Mouse (Mus musculus) forebrain, embryonic 15.5 days (tissue): ENCODE data around the gene Itpka. TPM values are rescaled to one million over a fixed set of nuclear protein-coding genes. Genes with fewer than 3 reads are reported as not detected.

Experiments used
- ATAC-seq: fragments of 200-750 bp; cut with Nextera tagmentation; replicated peaks from 2 replicates; pipeline ENCODE4 v1.8.0; 2017; ENCODE audit warnings: mild to moderate bottlenecking, moderate TSS enrichment, moderate library complexity
- H3K27ac ChIP-seq: fragments of 300-500 bp; sonication (generic); replicated peaks from 2 replicates; pipeline ENCODE4 v1.5.1; 2015; ENCODE audit warnings: mild to moderate bottlenecking, inconsistent platforms
- H3K27me3 ChIP-seq: fragments of 300-500 bp; sonication (generic); 2 replicates; pipeline ENCODE4 v1.6.1; 2015; ENCODE audit warnings: inconsistent platforms
- H3K36me3 ChIP-seq: fragments of 300-500 bp; sonication (generic); 2 replicates; pipeline ENCODE4 v1.6.1; 2015; ENCODE audit warnings: mild to moderate bottlenecking, inconsistent platforms
- H3K4me1 ChIP-seq: fragments of 300-500 bp; sonication (generic); 2 replicates; pipeline ENCODE4 v1.6.1; 2015; ENCODE audit warnings: inconsistent platforms
- H3K4me2 ChIP-seq: fragments of 300-500 bp; sonication (generic); replicated peaks from 2 replicates; pipeline ENCODE4 v1.6.1; 2015; ENCODE audit warnings: mild to moderate bottlenecking, inconsistent platforms
- H3K4me3 ChIP-seq: fragments of 300-500 bp; sonication (generic); 2 replicates; pipeline ENCODE4 v1.5.1; 2015; ENCODE audit warnings: mild to moderate bottlenecking, inconsistent platforms
- H3K9ac ChIP-seq: fragments of 300-500 bp; sonication (generic); replicated peaks from 2 replicates; pipeline ENCODE4 v1.6.1; 2015; ENCODE audit warnings: mild to moderate bottlenecking, inconsistent platforms
- H3K9me3 ChIP-seq: fragments of 300-500 bp; sonication (generic); 2 replicates; pipeline ENCODE4 v1.6.1; 2016; ENCODE audit warnings: inconsistent platforms
- WGBS: fragments of 180-500 bp; shearing (Covaris S2); methylation state at CpG from one replicate; pipeline ENCODE4 v1.1.7; 2015; ENCODE audit warnings: mixed read lengths; 5-methylcytosine and 5-hydroxymethylcytosine counted together
- polyA plus RNA-seq: library from polyadenylated mRNA; unstranded; fragments of >200 nt; fragmentation: Nextera tagmentation; extraction: Ambion mirVana; gene quantifications from 2 replicates; pipeline ENCODE4 v1.2.1, GENCODE M21; 2015

Gene Itpka
- polyA plus RNA-seq, 1 experiment from 2014 or later = 1.3 TPM

DNA sequence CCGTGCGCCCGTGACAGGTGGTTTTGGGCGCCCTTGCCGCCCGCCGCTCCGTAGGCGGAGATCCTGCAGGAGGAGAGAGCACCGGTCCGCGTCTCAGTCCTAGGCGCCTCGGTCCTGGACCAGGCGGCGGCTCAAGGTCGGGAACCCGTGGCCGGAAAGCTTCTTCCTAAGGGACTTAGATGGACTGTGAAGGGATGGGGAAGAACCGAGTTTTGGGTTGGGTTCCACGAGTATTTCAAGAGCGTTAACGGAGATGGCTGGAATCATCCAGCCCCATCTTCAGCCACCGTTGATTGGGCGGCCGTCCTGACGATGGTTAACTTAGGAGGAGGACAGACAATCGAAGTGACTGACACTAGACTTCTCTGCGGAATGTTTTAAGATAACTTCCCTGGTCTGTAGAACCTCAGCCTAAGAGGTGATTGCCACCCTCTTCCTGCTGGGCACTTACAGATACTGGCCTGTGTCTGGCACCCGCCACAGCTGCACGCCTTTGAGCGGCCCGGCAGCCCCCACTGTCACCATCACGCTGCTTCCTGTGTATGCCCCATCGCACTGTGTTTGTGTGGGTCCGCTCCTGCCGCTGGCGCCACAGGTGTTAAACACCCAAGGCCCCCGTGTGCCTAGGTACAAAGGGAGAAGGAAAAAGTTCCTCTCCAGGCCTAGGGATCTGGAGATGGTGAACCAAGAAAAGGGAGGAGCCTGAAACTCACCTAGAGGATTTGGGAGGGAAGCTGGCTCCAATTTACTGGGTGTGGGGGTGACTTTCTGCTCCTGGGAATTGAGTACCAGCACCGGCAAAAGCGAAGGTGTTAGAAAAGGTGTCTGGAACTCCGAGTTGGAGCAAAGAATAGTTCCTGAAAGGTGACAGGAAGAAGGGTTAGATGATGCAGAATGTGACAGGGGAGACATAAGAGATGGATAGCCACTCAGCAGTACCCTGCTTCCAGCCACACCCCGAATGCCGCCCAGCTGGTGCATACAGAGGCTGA, 17.0 kb downstream of the Itpka start:
- peak overlapping the region; percentile 57 for H3K9ac ChIP-seq
- peak; percentile 42; the same call in 1 of the 2 replicates for ATAC-seq
- peaks cover 43% of the 10 kb centered on the region for H3K27me3 ChIP-seq

DNA sequence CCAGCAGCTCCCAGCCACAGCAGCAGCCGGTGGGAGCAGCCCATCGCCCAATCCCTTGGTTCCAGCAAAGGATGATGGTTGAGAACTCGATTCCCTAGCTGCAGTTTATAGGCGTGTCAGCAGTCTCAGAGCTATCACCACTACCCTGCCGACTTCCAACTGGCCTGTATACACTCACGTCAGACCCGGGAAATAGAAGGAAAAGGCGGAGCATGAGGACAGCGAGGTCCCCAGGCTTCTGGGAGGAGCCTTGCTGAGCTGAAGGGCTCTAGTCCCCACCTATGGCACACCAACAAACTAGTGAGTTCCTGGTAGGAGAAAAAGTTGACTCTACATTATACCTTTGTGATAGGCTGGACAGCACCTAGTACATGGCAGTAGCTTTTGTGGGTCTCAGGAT, 18.1 kb downstream of the Itpka start, which contains the start of gene Ltk:
Gene Ltk (minus strand): TSS at position 181 of the 400 bp plus-strand sequence.
- peaks cover 10% of the 10 kb centered on the region for H3K36me3 ChIP-seq
- H3K27ac ChIP-seq = no peak within 1 kb of the TSS
- peak within 1 kb of the TSS; percentile 100; the same call in 1 of the 2 replicates for H3K4me2 ChIP-seq
- no peak within 1 kb of the TSS for H3K9ac ChIP-seq
- ATAC-seq = no peak
- H3K4me1 ChIP-seq = peaks cover 16% of the 10 kb centered on the region
- peaks cover 43% of the 10 kb centered on the region for H3K27me3 ChIP-seq
- WGBS = 17% methylated on average over 9 of the region's 9 CpGs
- no peaks in the 10 kb centered on the region for H3K9me3 ChIP-seq
- H3K4me3 ChIP-seq = 0 out of 2 replicates have a peak within 1 kb of the TSS, but pooled peaks have one; percentile 70

More for the DNA sequence above, 17.0 kb downstream of the Itpka start:
- H3K9me3 ChIP-seq = no peaks in the 10 kb centered on the region
- peaks cover 3% of the 10 kb centered on the region; the same call in 1 of the 2 replicates for H3K36me3 ChIP-seq
- no peak overlapping the region for H3K27ac ChIP-seq
- 5% methylated on average over 44 of the region's 44 CpGs for WGBS
- peak overlapping the region; percentile 70 for H3K4me3 ChIP-seq
- H3K4me2 ChIP-seq = peak overlapping the region; percentile 100
- H3K4me1 ChIP-seq = peaks cover 16% of the 10 kb centered on the region

DNA sequence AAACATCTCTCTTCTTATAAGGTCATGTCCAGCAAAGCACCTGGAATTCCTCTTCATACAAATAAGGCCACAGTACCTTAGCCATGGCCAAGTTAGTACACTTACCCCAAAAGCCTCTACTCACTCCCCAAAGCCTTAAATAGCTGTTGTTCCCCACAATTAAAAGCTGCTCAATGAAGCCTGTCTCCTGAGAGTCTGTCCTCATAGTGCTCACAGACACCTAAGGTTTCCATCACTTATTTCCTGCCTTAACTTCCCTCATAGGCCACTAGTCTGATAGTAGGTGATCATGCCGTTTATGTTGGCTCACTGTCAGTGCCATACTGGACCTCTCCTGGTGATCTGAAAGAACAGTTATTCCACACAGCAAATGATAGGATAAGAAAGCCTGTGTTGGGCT, 20.1 kb downstream of the Itpka start:
- no peak overlapping the region for H3K27ac ChIP-seq
- peaks cover 16% of the 10 kb centered on the region for H3K4me1 ChIP-seq
- H3K27me3 ChIP-seq = peaks cover 36% of the 10 kb centered on the region
- H3K36me3 ChIP-seq = peaks cover 16% of the 10 kb centered on the region
- no peaks in the 10 kb centered on the region for H3K9me3 ChIP-seq
- H3K4me2 ChIP-seq = no peak overlapping the region
- ATAC-seq = no peak
- no peak overlapping the region for H3K9ac ChIP-seq
- 78% methylated on average over 1 of the region's 1 CpGs for WGBS
- no peak overlapping the region for H3K4me3 ChIP-seq

DNA sequence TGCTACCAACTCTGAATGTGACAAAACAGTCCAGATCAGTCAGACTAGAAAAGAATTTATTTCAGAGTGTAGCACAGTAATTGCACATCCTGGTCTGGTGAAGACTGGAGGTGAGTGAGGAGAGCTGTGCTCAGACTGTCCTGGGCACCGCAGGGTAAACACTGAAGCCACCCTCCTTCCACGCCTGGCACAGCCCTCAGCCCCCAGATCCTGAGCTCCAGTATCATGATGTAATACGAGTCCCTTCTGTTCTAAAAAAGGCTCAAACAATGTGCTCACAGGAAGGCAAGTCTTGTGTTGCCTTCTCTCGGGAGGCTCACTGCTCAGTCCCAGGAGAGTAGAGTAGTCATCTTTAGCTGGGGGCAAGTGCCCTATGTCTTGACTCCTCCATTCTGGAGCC, 21.8 kb downstream of the Itpka start:
- Histone ChIP-seq H3K4me3 (no peak overlapping the region), H3K4me2 (no peak overlapping the region), H3K4me1 (peaks cover 1% of the 10 kb centered on the region), H3K9ac (no peak overlapping the region), H3K9me3 (no peaks in the 10 kb centered on the region), H3K36me3 (peaks cover 19% of the 10 kb centered on the region), H3K27me3 (peaks cover 20% of the 10 kb centered on the region), H3K27ac (no peak overlapping the region)
- 58% methylated on average over 4 of the region's 4 CpGs for WGBS
- ATAC-seq = no peak

DNA sequence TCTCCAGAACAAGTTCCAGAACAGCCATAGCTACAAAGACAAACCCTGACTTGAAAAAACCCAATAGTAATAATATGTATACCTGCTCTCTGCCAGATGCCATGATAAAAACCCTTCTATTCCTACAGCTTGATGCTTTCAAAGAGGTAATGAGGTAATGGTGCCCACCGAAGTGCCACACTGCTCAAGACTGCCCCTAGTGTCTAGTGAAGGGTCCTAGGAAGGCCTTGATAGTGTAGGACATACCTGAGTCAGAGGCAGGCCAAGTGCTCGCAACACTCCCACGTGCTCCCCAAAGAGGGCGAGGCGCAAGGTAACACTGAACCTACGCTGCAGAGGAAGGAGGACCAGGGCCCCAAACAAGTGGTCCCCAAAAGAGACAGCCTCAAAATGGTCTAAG, 25.1 kb downstream of the Itpka start:
- Histone ChIP-seq H3K9ac (no peak overlapping the region), H3K9me3 (no peaks in the 10 kb centered on the region), H3K4me2 (no peak overlapping the region), H3K36me3 (peaks cover 37% of the 10 kb centered on the region), H3K4me3 (no peak overlapping the region), H3K27me3 (no peaks in the 10 kb centered on the region), H3K27ac (no peak overlapping the region), H3K4me1 (no peaks in the 10 kb centered on the region)
- 90% methylated on average over 6 of the region's 6 CpGs for WGBS
- ATAC-seq = no peak

DNA sequence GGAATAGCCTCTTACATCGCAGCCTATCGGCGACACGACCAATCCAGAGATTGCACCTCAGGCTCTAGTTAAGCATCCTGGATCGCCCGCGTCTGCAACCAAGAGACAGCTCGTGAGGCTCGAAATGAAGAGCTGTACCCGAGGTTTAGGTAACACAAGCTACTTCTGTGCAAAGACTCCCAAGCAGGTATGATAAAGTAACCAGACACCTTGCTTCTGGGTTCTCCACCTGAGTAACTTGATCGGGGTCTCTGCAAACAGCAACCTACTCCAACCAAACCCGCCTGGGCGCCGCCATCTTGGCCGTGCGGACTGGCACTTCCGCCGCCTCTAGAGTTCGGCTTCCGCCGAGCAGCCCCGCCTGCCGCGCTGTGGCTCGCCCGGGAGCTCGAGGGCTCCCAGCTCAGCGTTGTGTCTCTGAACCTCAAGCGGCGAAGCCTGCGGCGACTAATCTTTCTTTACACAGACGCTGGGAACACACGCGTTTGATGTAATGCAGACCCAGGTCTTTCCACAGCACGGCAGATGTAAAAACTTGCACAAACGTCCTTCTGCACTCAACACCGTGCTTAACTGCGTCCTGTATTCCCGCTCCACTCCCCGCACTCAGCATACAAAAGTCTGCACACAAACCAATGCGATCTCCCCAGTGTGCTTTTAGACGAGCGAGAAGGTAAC, 45.2 kb downstream of the Itpka start, which contains the start of gene Rpap1:
Gene Rpap1 (minus strand): TSS at position 332 of the 678 bp plus-strand sequence.
- H3K4me2 ChIP-seq = peak within 1 kb of the TSS; percentile 62
- ATAC-seq = peak; percentile 98
- no peaks in the 10 kb centered on the region for H3K9me3 ChIP-seq
- peak within 1 kb of the TSS; percentile 73 for H3K4me3 ChIP-seq
- H3K27ac ChIP-seq = peak within 1 kb of the TSS; percentile 87
- peaks cover 14% of the 10 kb centered on the region for H3K4me1 ChIP-seq
- WGBS = under 1% methylated on average over 44 of the region's 44 CpGs
- H3K36me3 ChIP-seq = peaks cover 9% of the 10 kb centered on the region; the same call in 1 of the 2 replicates
- H3K9ac ChIP-seq = peak within 1 kb of the TSS; percentile 71
- H3K27me3 ChIP-seq = no peaks in the 10 kb centered on the region

DNA sequence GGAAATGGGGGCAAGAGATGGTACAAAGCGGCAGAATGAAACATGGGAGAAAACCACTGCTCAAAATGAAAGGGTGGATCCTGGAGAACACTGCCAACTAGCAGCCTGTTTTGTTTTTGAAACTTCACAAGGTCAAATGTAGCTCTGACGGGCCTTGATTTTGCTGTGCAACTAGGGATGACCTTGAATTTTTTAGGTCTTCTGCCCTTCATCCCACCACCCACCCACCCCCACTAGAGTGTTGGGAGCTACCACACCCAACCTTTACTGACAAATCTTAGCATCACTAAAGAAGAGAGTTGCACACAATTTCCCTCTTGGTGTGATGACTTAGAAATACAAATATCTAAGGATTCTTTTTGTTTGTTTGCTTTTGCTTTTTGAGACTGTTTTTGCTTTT, 47.9 kb downstream of the Itpka start:
- Histone ChIP-seq H3K27ac (no peak overlapping the region), H3K4me1 (peaks cover 14% of the 10 kb centered on the region), H3K9ac (no peak overlapping the region), H3K4me3 (no peak overlapping the region), H3K9me3 (no peaks in the 10 kb centered on the region), H3K36me3 (no peaks in the 10 kb centered on the region), H3K27me3 (no peaks in the 10 kb centered on the region), H3K4me2 (no peak overlapping the region)
- 88% methylated on average over 2 of the region's 2 CpGs for WGBS
- ATAC-seq = no peak

DNA sequence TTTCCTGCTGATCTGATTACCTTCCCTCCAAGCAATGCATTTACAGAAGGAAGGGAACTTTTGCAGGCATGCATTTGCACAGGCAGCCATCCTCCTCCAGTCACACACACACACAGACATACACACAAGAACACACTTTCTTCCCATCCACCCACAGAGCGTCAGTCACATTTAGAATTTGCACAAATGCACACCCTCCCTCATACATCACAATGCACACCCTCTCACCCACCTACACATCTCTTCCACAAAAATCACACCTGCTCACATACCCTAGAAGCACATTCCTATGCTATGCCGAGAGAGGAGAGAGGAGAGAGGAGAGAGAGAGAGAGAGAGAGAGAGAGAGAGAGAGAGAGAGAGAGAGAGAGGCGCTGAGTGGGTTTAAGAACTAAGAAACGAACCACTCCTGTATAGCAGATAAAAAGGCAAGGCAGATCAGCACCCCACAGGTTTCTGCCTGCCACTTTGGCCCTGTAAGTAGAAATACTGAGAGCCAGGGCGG, 55.2 kb downstream of the Itpka start, which contains the start of gene Tyro3:
Gene Tyro3 (plus strand): TSS at position 455 of the 505 bp plus-strand sequence.
- peaks cover 14% of the 10 kb centered on the region for H3K27me3 ChIP-seq
- WGBS = 64% methylated on average over 5 of the region's 5 CpGs
- H3K36me3 ChIP-seq = no peaks in the 10 kb centered on the region
- no peak for ATAC-seq
- H3K9ac ChIP-seq = no peak within 1 kb of the TSS
- peaks cover 28% of the 10 kb centered on the region for H3K4me1 ChIP-seq
- no peak within 1 kb of the TSS for H3K4me2 ChIP-seq
- H3K4me3 ChIP-seq = no peak within 1 kb of the TSS
- no peak within 1 kb of the TSS for H3K27ac ChIP-seq
- no peaks in the 10 kb centered on the region for H3K9me3 ChIP-seq

DNA sequence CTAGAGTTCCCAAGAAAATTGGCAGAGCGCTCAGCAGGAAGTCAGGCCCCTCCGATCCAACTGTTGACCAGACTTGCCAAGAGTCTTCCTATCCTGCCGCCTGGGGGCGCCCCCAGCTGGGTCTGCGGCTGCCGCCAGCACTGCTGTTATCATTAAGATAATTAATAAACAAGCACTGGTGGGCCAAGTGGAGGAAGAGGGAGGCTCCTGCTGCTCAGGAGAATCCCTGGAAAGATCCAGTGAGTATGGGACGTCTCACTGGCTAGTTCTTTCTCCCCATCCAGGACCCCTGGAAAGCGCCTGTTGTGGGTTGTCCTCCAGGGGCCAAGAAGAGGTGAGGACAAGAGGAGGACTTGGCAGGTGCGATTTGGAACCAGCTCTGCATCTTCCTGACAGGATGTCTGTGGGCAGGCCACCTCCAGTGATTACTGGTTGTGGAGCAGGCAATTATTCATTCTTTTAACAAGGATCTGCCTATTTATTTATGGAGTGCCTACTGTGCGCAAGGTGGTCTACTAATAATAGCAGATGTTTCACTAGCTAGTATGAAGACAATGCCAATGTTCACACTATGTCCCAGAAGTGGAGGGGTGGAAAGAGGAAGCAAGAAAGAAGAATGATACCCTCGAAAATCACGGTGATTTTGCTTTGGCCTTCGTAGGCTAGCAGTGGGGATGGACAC, 56.2 kb downstream of the Itpka start:
- Histone ChIP-seq H3K9me3 (no peaks in the 10 kb centered on the region), H3K4me3 (no peak overlapping the region), H3K4me2 (no peak overlapping the region), H3K27me3 (peaks cover 14% of the 10 kb centered on the region), H3K36me3 (no peaks in the 10 kb centered on the region), H3K27ac (no peak overlapping the region), H3K9ac (no peak overlapping the region), H3K4me1 (peaks cover 37% of the 10 kb centered on the region)
- no peak for ATAC-seq
- WGBS = 11% methylated on average over 13 of the region's 13 CpGs

DNA sequence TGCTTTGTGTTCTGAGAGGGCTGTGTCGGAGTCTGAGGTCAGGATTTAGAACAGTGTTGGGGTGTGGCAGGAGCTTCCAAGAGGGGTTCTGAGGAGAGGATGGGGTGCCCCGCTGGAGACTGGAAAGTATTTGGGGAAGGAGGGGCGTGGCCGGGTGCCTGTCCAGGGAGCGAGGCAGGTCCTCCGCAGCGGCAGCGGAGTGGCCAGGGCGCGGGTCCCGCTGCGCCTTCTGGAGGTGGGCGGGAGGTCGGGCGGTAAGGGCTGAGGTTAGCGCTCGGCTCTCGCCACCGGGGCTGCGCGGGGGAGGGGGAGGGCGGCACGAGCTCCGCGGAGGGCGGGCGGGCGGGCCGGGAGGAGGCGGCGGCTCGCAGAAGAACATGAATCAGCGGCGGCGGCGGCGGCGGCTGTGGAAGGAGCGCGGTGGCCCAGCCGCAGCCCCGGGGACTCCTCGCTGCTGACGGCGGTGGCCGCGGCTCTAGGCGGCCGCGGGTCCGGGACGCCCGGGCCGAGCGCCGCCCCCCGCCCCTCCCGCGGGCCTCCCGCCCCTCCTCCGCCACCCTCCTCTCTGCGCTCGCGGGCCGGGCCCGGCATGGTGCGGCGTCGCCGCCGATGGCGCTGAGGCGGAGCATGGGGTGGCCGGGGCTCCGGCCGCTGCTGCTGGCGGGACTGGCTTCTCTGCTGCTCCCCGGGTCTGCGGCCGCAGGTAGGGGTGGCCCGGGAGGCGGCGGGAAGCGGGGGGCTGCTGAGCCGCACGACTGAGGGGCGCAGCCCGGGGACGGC, 57.2 kb downstream of the Itpka start:
- H3K4me3 ChIP-seq = peak overlapping the region; percentile 93
- H3K27ac ChIP-seq = peak overlapping the region; percentile 37; the same call in 1 of the 2 replicates
- WGBS = under 1% methylated on average over 61 of the region's 89 CpGs
- peaks cover 14% of the 10 kb centered on the region for H3K27me3 ChIP-seq
- no peaks in the 10 kb centered on the region for H3K36me3 ChIP-seq
- peaks cover 47% of the 10 kb centered on the region for H3K4me1 ChIP-seq
- H3K9ac ChIP-seq = peak overlapping the region; percentile 93
- H3K9me3 ChIP-seq = no peaks in the 10 kb centered on the region
- H3K4me2 ChIP-seq = peak overlapping the region; percentile 99
- ATAC-seq = peak; percentile 63
